Mouse (Mus musculus): ENCODE measurements around the gene Prkce.

The Prkce gene

GRCm38 (mm10) chr17:86303401-86304243 lies 136.0 kb downstream of the Prkce start:
- DNase-seq, result no peak

DNA sequence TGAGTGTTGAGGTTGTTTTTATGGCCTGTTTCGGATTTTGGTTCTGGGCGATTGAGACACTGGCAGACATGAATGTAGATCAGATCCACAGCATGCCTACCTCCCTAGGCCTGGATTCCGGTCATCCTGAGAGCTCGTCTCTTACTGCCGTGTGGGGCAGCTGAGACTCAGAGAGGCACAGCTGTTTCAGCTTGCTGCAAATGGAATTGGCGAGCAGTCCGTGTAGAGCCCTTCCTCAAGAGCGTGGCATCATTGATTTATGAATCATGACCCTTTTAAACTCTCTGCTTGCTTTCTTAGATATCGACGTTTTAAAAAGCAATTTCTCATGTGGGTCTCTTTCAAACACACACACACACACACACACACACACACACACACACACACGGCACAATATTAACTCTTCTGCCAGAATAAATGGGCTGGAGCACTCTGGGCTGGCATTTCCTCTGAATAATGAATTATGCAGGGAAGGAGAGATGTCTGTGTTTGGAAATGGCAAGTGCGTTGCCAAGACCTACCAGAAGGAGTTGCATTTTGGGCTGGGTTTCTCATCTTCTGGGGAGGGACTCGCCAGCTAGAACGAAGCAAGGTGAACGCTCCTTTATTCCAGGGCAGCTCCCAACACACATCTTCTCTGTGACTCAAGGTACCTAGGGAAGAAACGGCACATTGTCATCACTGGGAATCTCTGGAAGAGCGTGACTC lies 137.5 kb downstream of the Prkce start:
- no peak for DNase-seq

- no peak for DNase-seq
Observed at GRCm38 (mm10) chr17:86306161-86306560, 138.6 kb downstream of the Prkce start.

DNA sequence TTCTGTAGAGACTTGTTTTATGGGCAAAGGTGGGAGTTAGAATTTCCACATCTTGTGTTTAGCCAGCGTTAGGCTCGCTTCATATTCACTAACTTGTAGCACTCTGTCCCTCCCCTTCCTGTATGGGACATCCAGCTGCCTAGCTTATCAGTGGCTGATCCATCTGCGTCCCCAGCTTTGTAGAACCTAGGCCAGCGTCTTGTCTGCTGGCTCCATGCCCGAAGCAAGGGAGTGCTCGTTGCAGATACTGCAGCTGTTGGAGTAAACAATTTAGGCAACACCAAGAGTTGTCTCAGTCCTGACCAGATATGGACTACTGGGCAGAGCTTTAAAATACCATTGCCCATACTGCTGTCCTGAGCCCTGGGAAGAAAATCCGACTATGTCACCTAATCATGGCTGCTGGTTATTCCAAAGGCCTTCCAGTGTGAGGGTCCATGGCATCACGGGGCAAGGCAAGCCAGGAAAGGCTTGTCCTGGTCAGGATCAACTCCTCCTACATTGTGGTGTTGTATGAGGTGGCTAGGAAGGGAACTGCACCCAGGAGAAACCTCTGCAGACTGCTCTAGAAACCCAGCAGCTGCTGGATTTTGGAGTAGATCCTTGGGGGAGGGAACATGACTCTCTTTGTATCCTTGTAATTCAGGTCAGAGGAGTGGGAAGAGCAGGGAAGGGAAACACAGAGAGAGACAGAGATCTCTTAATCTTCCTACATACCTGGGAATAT lies 146.0 kb downstream of the Prkce start:
- peak; percentile 83 for DNase-seq

- no peak for DNase-seq
Observed at GRCm38 (mm10) chr17:86315874-86316273, 148.3 kb downstream of the Prkce start.

GRCm38 (mm10) chr17:86316771-86317170 lies 149.2 kb downstream of the Prkce start:
- no peak for DNase-seq

DNA sequence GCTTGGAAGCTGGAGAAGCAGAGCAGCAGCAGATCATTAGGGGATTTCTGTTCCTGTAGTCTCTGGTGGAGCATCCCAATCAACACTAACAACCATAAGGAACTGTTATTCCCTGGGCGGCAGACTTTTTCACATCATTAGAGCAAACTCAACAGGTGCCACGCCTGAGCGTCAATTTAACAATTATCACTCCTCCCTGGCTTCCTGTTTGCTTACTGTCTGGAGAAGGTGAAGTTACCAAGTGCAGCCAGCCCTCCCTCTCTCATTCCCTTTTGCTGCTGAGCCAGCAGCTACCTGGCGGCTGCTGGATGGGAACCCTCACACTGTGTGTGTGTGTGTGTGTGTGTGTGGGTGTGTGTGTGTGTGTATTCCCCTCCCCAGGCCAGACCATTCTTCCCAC lies 149.6 kb downstream of the Prkce start:
- no peak for DNase-seq

DNA sequence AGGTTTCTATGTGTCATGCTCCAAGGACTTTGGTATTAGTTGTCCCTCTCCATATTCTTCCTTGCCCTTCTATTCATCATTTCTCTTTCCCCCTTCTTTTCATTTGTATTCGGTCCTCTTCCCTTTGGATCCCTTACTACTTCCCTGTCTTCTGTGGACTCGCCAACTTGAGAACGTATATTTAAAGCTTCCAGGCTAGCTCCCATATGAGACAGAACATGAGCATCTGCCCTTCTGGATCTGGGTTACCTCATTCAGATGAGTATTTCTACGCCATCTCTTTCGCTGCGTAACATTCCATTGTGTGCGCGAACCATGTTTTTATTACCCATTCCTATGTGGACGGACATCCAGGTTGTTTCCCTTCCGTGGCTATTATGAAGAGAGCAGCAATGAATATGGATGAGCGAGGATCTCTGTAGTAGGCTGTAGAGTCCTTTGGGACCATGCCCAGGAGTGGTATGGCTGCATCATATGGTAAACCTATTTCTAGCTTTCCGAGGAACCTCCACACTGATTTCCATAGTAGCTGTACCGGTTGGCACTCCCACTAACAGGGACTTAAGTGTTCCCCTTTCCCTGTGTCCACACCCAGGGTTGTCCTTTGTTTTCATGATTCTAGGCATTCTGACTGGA lies 152.5 kb downstream of the Prkce start:
- no peak for DNase-seq

GRCm38 (mm10) chr17:86322840-86323239 lies 155.3 kb downstream of the Prkce start:
- no peak for DNase-seq

DNA sequence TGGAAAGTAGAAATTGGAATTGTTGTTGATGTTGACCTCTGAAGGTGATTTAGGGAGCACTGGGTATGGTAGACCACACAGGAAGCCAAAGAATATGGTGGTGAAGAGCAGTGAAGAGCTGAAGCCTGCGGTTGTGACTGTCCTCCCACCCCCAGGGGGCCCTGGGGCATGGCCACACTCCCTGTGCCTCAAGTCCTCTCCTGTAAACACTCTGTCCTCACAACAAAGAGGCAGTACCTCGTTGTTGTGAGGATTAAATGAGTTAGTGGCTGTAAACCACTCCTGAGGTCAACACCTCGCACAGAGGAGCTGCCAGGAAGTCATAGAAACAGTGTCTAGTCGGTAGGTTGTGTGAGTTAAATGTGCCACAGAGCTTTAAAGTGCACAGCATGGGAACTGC lies 155.7 kb downstream of the Prkce start:
- no peak for DNase-seq

- no peak for DNase-seq
Observed at GRCm38 (mm10) chr17:86323909-86324686, 156.5 kb downstream of the Prkce start.

DNA sequence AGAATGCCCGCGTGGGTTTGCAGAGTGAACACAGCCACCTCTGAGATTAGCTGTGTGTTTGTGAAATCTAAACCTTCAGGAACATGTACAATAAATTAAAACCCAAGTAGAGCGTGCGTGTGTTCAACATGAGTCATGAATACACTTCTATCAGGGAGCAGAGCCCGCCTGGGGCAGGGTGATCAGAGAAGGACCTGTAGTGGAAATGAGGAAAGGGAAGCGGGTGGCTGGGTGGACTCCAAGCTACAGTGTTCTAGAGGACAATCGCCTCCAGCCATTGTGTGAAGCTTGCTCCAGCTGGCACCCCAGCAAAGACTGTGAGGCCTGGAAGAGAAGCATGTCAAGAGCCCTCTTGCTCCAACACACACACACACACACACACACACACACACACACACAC lies 157.2 kb downstream of the Prkce start:
- peak; percentile 55 for DNase-seq

DNA sequence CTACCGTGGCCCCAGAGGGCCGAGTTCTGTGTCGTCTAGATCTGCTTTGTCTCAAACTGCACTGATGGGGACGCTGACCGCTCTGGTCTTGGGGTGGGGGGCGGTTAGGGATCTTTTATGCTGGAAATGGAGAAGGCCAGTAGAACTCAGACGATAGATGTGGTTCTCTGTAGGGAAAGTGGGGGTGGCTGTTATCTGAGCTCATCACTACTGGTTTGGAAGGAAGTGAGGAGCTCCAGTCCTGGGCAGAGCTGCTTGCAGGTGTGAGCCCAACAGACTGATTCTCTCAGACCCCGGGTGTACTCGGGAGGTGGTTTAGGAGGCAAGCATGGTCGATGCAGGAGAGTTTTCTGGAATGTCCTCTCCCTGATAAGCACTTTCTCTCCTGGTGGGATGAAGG lies 157.7 kb downstream of the Prkce start:
- no peak for DNase-seq

- DNase-seq, result no peak
Observed at GRCm38 (mm10) chr17:86327958-86328357, 160.4 kb downstream of the Prkce start.

DNA sequence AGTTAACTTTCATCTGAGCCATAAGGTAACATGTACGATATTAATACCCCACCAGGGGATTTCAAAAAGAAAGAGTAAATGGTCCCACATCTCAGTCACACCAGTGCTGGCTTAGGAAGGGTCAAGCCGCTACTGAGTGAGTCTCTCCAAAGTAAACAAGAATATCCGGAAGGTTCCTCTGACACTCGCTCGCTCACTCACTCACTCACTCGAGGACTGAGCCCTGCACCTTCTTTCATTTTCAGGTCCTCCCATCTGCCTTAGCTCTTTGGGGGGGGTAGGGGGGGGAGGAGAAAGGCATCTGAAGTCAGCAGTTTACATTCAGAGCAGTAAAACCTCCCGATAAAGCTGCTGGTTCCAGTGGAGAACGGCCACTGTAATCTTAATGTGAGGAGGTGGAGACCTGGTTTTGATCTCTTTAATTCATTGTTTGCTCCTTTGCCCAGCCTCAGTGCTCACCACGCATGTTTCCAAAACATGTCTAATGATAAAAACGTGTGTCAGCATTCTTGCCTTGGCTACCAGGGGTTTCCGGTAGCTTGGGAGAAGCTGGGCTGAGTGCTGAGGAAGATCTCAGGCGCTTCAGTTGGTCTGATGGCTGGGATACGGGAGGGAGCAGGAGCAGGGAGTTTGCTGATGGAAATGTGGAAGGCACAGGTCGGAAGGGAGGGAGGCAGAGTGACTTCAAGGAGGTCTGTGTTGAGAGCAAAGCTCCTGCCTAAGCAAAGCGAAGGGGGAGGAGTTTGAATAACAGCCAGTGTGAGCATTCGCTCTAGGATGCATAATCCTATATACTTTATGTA lies 161.9 kb downstream of the Prkce start:
- no peak for DNase-seq

- DNase-seq, result no peak
Observed at GRCm38 (mm10) chr17:86330076-86330955, 162.7 kb downstream of the Prkce start.

GRCm38 (mm10) chr17:86331835-86332234 lies 164.2 kb downstream of the Prkce start:
- no peak for DNase-seq

GRCm38 (mm10) chr17:86334990-86335389 lies 167.4 kb downstream of the Prkce start:
- peak; percentile 46 for DNase-seq

DNA sequence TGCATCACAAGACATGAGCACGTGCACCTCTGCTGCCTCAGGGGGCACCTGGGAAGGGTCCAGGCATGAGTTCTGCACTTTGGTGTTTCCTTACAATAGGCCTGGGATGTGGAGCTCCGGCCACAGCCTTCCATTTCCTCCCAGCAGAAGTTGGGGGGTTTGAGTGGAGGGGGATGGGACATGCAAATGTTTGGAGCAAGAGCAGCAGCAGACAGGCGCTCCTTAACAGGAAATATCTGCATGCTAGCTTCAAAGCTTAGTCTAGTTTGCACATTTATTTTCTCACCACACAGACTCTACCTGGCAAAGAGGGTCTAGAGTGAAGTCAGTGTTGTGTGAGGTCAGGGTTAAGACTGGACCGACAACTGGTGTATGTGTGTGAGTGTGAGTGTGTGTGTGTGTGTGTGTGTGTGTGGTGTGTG lies 169.1 kb downstream of the Prkce start:
- DNase-seq, result peak; percentile 71

DNA sequence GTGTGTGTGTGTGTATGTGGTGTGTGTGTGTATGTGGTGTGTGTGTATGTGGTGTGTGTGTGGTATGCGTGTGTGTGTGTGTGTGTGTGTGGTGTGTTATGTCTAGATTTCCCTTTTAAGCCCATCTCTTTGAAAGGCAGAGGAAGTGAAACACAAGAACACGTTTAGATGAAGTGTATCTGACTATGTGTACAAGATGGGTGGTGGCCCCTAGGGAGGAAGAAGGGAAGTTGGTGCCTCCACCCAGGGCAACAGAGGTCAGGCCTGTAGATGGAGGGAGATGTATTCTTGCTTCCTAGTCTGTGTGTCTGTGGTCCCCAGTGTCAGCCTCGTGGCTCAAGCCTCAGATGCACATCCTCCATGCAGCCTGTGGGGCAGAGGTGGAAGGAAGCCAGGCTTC lies 169.5 kb downstream of the Prkce start:
- peak; percentile 64 for DNase-seq
